Mouse (Mus musculus) cerebellum, adult 2 months (tissue): ENCODE data around the gene Kat7.

Source experiments
- CTCF ChIP-seq: fragments of 200-500 bp; IDR thresholded peaks from 2 replicates; pipeline ENCODE4 v1.5.1; 2011; ENCODE audit warnings: low read depth, mild to moderate bottlenecking, control low read depth, low read length, moderate library complexity, borderline replicate concordance; ENCODE audit not compliant: insufficient read depth
- POLR2A ChIP-seq: fragments of 200-500 bp; IDR thresholded peaks from 2 replicates; pipeline ENCODE4 v1.6.1; 2011; ENCODE audit warnings: low read length, control low read depth, borderline replicate concordance; ENCODE audit not compliant: insufficient read depth

DNA sequence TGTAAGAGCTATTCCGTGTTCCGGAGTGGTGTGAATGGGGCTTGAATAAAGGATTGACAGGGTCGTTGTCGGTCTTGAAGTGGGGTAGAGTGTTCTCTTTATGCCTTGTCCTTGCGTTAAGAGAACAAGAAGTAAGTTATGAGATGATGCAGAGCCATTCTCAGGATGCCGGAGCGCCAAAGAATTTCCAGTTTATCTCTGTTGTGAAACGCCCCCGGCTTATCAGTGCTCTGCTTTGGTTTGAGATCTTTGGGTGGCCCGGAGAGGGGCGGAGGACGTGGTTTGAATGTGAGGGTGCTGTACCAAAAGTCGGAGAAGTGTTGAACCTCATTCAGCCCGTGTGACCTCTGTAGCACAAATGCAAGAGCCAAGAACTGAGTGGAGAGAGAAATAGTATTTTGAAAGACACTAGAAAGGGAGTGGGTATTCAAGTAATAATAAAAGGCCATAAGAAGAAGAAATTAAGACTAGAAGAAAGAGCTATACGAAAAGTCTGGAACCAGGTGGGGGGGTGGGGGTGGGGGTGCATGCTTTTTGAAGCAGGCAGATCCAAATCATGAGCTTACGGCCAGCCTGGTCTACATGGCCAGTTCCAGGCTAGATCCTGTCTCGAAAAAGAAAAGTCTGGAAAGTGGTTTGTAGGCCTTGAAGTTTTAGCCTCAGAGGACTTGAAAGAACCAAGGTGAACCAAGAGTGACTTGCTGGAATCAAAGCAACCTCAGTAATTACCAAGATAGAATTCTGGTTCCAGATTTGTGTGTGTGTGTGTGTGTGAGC, 790 bp upstream of the Kat7 start:
- no peak for TF ChIP-seq POLR2A
- no peak for TF ChIP-seq CTCF
